Mouse (Mus musculus): ENCODE measurements around the gene Gm17364. TPM values are rescaled to one million over a fixed set of nuclear protein-coding genes. Genes with fewer than 3 reads are reported as not detected.
A peak's percentile ranks its signal among the peaks of the same experiment; 100 is the strongest.

Gene Gm17364
- polyA plus RNA-seq, 1 experiment from 2014 or later, result not detected

DNA sequence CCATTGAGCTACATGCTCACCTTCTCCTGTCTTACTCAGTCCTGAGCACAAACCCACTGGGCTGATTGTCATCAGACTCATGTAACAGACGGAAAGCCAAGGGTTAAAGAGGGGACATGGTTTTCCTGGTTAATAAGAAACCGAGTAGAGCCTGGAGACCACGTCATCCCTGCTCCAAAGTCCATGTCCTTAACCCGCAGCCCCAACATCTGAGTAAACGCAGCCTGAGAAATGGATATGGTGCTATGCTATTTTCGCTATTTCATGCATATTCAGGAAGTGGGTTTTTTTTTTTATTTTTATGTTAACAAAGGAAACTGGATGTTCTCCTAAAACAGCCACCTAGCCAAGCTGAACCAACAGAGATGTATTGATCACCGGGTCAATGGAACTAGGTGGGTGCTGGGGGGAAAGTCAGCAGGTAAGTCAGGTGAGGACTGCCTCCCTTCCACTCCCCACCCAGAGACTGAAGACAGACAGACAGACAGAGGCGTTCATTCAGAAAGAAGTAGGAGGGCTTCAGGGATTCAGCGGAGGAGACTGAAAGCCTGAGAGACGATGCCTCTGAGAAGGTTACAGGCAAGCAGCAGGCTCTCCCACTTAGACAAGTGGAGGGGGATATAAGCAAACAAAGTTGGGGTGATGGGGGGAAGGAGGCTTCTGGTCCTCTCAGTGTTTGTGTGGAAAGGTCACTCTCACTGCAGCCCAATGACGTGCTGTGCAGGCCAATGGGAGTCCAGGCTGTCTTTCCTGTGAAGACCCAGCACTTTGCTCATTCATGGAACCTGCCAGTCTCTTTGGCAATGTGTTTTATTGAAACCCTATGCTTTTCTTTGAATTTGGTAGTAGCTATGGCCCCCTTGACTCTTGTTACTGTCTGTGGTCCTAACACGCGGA lies 37.7 kb downstream of the Gm17364 start:
- peak; percentile 64; the same call in 1 of the 2 replicates for ATAC-seq (replicated peaks; ENCODE audit: low FRiP score, low read depth)
- Histone ChIP-seq H3K27me3 (ENCODE audit: insufficient read depth, low read length) (no peaks in the 10 kb centered on the region), H3K27ac (peak overlapping the region; percentile 66; the same call in 1 of the 2 replicates), H3K9ac (ENCODE audit: low read depth, low read length) (no peak overlapping the region), H3K9me3 (replicated peaks; ENCODE audit: low read length) (no peaks in the 10 kb centered on the region), H3K4me3 (replicated peaks; ENCODE audit: low read depth, low read length) (peak overlapping the region; percentile 17; the same call in 1 of the 2 replicates), H3K4me2 (ENCODE audit: low read length) (peak overlapping the region; percentile 38), H3K36me3 (ENCODE audit: insufficient read depth, low read length) (no peaks in the 10 kb centered on the region), H3K4me1 (replicated peaks; ENCODE audit: insufficient read depth, low read length) (no peaks in the 10 kb centered on the region)
- TF ChIP-seq CTCF (IDR thresholded peaks at IDR 0.05; ENCODE audit: low read depth), result no peak
- DNase-seq (ENCODE audit: low spot score), result peak; percentile 23
- WGBS, result 46% methylated on average over 13 of the region's 13 CpGs

DNA sequence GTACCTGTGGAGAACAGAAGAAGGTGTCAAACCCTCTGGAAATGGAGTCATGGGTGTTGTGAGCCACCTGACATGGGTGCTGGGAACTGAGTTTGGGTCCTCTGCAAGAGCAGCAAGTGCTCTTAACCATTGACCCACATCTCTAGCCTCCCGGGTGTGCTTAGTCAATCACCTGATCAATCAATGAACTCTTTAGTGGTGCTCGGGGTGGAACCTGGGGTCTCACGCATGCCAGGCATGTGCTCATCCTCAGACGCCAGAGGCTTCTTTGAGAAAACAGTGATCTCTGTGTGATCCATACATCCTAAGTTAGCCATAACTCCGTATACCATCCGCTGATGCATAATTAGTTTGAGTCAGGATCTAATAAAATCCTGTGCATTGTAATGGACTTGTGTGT lies 38.6 kb downstream of the Gm17364 start:
- no peaks in the 10 kb centered on the region for H3K36me3 ChIP-seq (ENCODE audit: insufficient read depth, low read length)
- H3K4me1 ChIP-seq (replicated peaks; ENCODE audit: insufficient read depth, low read length), result no peaks in the 10 kb centered on the region
- DNase-seq (ENCODE audit: low spot score), result no peak
- no peak overlapping the region for H3K4me3 ChIP-seq (replicated peaks; ENCODE audit: low read depth, low read length)
- TF ChIP-seq CTCF (IDR thresholded peaks at IDR 0.05; ENCODE audit: low read depth), result no peak
- 87% methylated on average over 6 of the region's 6 CpGs for WGBS
- H3K27ac ChIP-seq, result no peak overlapping the region
- H3K9ac ChIP-seq (ENCODE audit: low read depth, low read length), result no peak overlapping the region
- H3K9me3 ChIP-seq (replicated peaks; ENCODE audit: low read length), result no peaks in the 10 kb centered on the region
- H3K4me2 ChIP-seq (ENCODE audit: low read length), result no peak overlapping the region
- H3K27me3 ChIP-seq (ENCODE audit: insufficient read depth, low read length), result no peaks in the 10 kb centered on the region
- no peak for ATAC-seq (replicated peaks; ENCODE audit: low FRiP score, low read depth)

DNA sequence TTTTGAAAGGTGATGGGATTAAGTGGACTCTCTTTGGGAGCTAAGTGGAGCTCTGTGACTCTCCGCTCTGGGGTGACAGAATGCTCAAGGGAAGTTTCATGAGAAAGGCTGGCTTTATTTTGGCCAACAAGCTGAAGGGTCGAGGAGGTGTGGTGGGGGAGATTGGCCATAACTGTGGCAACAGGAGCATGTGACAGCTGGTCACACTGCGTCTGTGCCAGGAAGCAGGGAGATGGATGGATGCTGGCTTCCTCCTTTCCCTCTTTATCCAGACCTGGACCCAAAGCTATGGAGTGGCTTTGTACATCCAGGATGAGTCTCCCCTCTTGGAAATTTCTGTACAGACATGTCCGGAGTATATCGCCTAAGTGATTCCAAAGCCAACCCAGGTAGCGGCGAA lies 40.5 kb downstream of the Gm17364 start:
- no peak for TF ChIP-seq CTCF (IDR thresholded peaks at IDR 0.05; ENCODE audit: low read depth)
- Histone ChIP-seq H3K4me1 (replicated peaks; ENCODE audit: insufficient read depth, low read length) (no peaks in the 10 kb centered on the region), H3K27me3 (ENCODE audit: insufficient read depth, low read length) (no peaks in the 10 kb centered on the region), H3K4me2 (ENCODE audit: low read length) (no peak overlapping the region), H3K9ac (ENCODE audit: low read depth, low read length) (no peak overlapping the region), H3K36me3 (ENCODE audit: insufficient read depth, low read length) (no peaks in the 10 kb centered on the region), H3K9me3 (replicated peaks; ENCODE audit: low read length) (no peaks in the 10 kb centered on the region), H3K27ac (no peak overlapping the region), H3K4me3 (replicated peaks; ENCODE audit: low read depth, low read length) (no peak overlapping the region)
- ATAC-seq (replicated peaks; ENCODE audit: low FRiP score, low read depth) (no peak), DNase-seq (ENCODE audit: low spot score) (no peak)
- 80% methylated on average over 7 of the region's 7 CpGs for WGBS

DNA sequence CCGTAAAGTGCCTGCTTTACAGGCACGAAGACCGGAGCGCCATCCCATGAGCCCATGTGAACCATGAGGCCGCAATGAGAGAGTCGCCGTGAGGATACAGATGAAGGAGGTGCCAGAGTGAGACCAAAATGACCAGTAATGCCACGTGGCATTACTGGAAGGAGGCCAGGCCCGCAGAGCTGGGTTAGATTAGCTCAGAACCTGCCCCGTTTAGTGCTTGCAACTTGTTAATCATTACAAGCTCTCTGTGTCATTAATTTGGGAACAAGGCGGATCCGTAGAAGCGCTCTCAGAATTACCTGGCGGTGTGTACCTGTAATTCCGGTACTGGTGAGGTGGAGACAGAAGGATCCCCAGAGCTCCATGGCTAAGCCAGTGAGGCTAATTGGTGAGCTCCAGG lies 41.6 kb downstream of the Gm17364 start:
- Histone ChIP-seq H3K36me3 (ENCODE audit: insufficient read depth, low read length) (no peaks in the 10 kb centered on the region), H3K4me2 (ENCODE audit: low read length) (no peak overlapping the region; the same call in 1 of the 2 replicates), H3K9me3 (replicated peaks; ENCODE audit: low read length) (no peaks in the 10 kb centered on the region), H3K27me3 (ENCODE audit: insufficient read depth, low read length) (no peaks in the 10 kb centered on the region), H3K9ac (ENCODE audit: low read depth, low read length) (no peak overlapping the region), H3K27ac (no peak overlapping the region), H3K4me3 (replicated peaks; ENCODE audit: low read depth, low read length) (no peak overlapping the region), H3K4me1 (replicated peaks; ENCODE audit: insufficient read depth, low read length) (no peaks in the 10 kb centered on the region)
- TF ChIP-seq CTCF (IDR thresholded peaks at IDR 0.05; ENCODE audit: low read depth), result no peak
- ATAC-seq (replicated peaks; ENCODE audit: low FRiP score, low read depth) (peak; percentile 55), DNase-seq (ENCODE audit: low spot score) (peak; percentile 35)
- WGBS, result 70% methylated on average over 15 of the region's 15 CpGs

DNA sequence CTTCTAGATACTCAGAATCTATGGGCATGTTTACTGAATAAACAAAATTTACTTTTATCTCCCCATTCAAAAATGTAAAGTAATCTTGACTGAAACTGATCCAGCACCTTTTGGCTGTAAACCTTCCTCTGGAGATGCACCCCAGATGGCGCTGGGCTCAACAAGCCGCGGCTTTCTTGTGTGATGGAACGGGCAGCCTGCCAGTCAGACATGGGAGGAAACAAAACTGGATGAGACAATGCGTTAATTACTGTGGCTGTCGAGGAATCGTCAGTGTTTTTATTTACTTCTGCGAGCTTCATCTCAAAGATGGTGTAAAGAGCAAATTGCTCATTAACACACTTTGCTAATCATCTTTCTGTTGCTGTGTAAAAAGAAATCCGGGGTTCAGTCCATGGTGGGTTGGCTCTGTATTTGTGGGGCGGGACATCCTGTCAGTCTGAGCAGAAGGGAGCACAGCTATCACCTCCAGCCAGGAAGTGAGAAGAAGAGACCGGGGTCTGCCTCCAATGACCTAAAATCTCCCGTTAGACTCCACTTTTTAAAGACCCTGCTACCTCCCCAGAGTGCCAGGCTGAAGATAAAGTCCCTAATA lies 42.3 kb downstream of the Gm17364 start:
- WGBS, result 72% methylated on average over 12 of the region's 12 CpGs

DNA sequence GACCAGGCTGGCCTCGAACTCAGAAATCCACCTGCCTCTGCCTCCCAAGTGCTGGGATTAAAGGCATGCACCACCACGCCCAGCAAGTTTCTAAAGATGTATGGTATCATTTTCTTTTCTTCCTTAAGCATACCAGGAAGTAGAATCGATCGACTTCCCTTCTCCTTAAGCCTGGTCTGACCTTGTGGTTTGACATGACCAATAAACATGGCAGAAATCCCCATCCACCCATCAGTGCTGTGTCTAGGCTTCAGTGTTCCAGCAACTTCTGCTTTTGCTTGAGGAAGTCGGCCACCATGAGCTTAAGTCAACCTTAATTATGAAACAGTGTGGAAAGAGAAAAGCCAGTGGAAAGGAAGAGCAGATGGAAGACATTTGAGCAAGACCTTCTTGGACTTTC lies 43.5 kb downstream of the Gm17364 start:
- H3K4me3 ChIP-seq (replicated peaks; ENCODE audit: low read depth, low read length), result no peak overlapping the region
- no peak for DNase-seq (ENCODE audit: low spot score)
- no peak overlapping the region for H3K27ac ChIP-seq
- H3K9me3 ChIP-seq (replicated peaks; ENCODE audit: low read length), result no peaks in the 10 kb centered on the region
- no peak for ATAC-seq (replicated peaks; ENCODE audit: low FRiP score, low read depth)
- TF ChIP-seq CTCF (IDR thresholded peaks at IDR 0.05; ENCODE audit: low read depth), result no peak
- 84% methylated on average over 4 of the region's 5 CpGs for WGBS
- no peak overlapping the region for H3K9ac ChIP-seq (ENCODE audit: low read depth, low read length)
- H3K4me2 ChIP-seq (ENCODE audit: low read length), result no peak overlapping the region
- H3K27me3 ChIP-seq (ENCODE audit: insufficient read depth, low read length), result no peaks in the 10 kb centered on the region
- no peaks in the 10 kb centered on the region for H3K4me1 ChIP-seq (replicated peaks; ENCODE audit: insufficient read depth, low read length)
- H3K36me3 ChIP-seq (ENCODE audit: insufficient read depth, low read length), result no peaks in the 10 kb centered on the region

More for the DNA sequence above, 42.3 kb downstream of the Gm17364 start:
- Histone ChIP-seq H3K4me3 (replicated peaks; ENCODE audit: low read depth, low read length) (no peak overlapping the region), H3K4me2 (ENCODE audit: low read length) (no peak overlapping the region), H3K9ac (ENCODE audit: low read depth, low read length) (no peak overlapping the region), H3K36me3 (ENCODE audit: insufficient read depth, low read length) (no peaks in the 10 kb centered on the region), H3K4me1 (replicated peaks; ENCODE audit: insufficient read depth, low read length) (no peaks in the 10 kb centered on the region), H3K9me3 (replicated peaks; ENCODE audit: low read length) (no peaks in the 10 kb centered on the region), H3K27me3 (ENCODE audit: insufficient read depth, low read length) (no peaks in the 10 kb centered on the region), H3K27ac (no peak overlapping the region)
- TF ChIP-seq CTCF (IDR thresholded peaks at IDR 0.05; ENCODE audit: low read depth), result no peak
- no peak for ATAC-seq (replicated peaks; ENCODE audit: low FRiP score, low read depth)
- DNase-seq (ENCODE audit: low spot score), result no peak
